Mouse (Mus musculus): ENCODE measurements around the gene Zbed5.

DNA sequence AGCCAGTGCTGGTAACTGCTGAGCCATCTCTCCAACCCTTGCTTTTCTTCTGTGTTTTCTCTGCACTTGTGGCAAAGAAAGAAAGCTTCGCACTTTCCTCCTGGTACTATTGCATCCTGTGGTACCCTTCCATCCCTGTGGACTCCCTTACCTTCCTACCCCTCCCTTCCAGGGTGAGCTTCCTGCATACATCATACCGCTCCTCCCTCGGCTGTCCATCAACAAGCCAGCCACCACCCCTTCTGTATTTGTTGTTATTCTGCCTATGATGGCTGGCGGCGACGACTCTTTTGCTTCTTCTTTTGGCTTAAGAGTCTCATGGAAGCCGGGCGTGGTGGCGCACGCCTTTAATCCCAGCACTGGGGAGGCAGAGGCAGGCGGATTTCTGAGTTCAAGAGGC is 20.4 kb upstream of the Zbed5 start:
- no peak for TF ChIP-seq CTCF (IDR thresholded peaks at IDR 0.05; ENCODE audit: low read depth)
- TF ChIP-seq EP300 (IDR thresholded peaks at IDR 0.05; ENCODE audit: low read depth), result no peak
